Mouse (Mus musculus) limb, embryonic 14.5 days (tissue): ENCODE measurements around the gene Vmn2r95. TPM values are rescaled to one million over a fixed set of nuclear protein-coding genes. Genes with fewer than 3 reads are reported as not detected.
"Not testable (repeated sequence)": the region's sequence is repeated elsewhere in the genome, so short reads cannot be mapped to it uniquely, and the experiment has no call there.

Experiments used
- ATAC-seq: fragments of 200-750 bp; cut with Nextera tagmentation; 2 replicates; pipeline ENCODE4 v1.8.0; 2017; ENCODE audit warnings: low read depth, moderate number of reproducible peaks, moderate TSS enrichment; ENCODE audit not compliant: low FRiP score
- DNase-seq: peaks from one replicate; pipeline ENCODE4 v3.0.0-alpha.2; 2015; ENCODE audit warnings: low spot score
- H3K27ac ChIP-seq: fragments of 300-500 bp; sonication (generic); replicated peaks from 2 replicates; pipeline ENCODE4 v1.5.1; 2014; ENCODE audit warnings: low read depth, mild to moderate bottlenecking, low read length, moderate library complexity, mixed read lengths
- H3K27me3 ChIP-seq: fragments of 300-500 bp; sonication (generic); 2 replicates; pipeline ENCODE4 v1.6.1; 2014; ENCODE audit warnings: low read length, mixed read lengths; ENCODE audit not compliant: control insufficient read depth, insufficient read depth
- H3K36me3 ChIP-seq: fragments of 300-500 bp; sonication (generic); 2 replicates; pipeline ENCODE4 v1.6.1; 2014; ENCODE audit warnings: mild to moderate bottlenecking, low read length, moderate library complexity, mixed read lengths; ENCODE audit not compliant: control insufficient read depth, insufficient read depth
- H3K4me1 ChIP-seq: fragments of 300-500 bp; sonication (generic); 2 replicates; pipeline ENCODE4 v1.6.1; 2014; ENCODE audit warnings: antibody characterized with exemption, low read length, mixed read lengths; ENCODE audit not compliant: control insufficient read depth, insufficient read depth
- H3K4me2 ChIP-seq: fragments of 300-500 bp; sonication (generic); replicated peaks from 2 replicates; pipeline ENCODE4 v1.6.1; 2014; ENCODE audit warnings: low read depth, mild to moderate bottlenecking, low read length, moderate library complexity; ENCODE audit not compliant: severe bottlenecking
- H3K4me3 ChIP-seq: fragments of 300-500 bp; sonication (generic); replicated peaks from 2 replicates; pipeline ENCODE4 v1.5.1; 2014; ENCODE audit warnings: low read length
- H3K9ac ChIP-seq: fragments of 300-500 bp; sonication (generic); 2 replicates; pipeline ENCODE4 v1.6.1; 2014; ENCODE audit warnings: mild to moderate bottlenecking, low read depth, low read length, moderate library complexity; ENCODE audit not compliant: severe bottlenecking
- H3K9me3 ChIP-seq: fragments of 300-500 bp; sonication (generic); 2 replicates; pipeline ENCODE4 v1.6.1; 2016; ENCODE audit warnings: low read length; ENCODE audit not compliant: control insufficient read depth
- POLR2A ChIP-seq: fragments of 200-500 bp; IDR thresholded peaks from 2 replicates; pipeline ENCODE4 v1.8.0; 2012; ENCODE audit warnings: inconsistent platforms, mild to moderate bottlenecking, moderate library complexity, borderline replicate concordance; ENCODE audit not compliant: insufficient read depth, insufficient read length; ENCODE audit errors: extremely low read depth
- WGBS: fragments of 180-500 bp; shearing (Covaris S2); extraction: QIAGEN DNeasy Blood & Tissue Kit; methylation state at CpG from one replicate; pipeline ENCODE4 v1.1.7; 2014; 5-methylcytosine and 5-hydroxymethylcytosine counted together
- polyA plus RNA-seq, 2 experiments: library from polyadenylated mRNA; depleted of rRNA in 1 of 2; stranded (reverse) in 1 of 2; unstranded in 1 of 2; fragments of >200 nt; fragmentation: Nextera tagmentation in 1 of 2; extraction: Ambion mirVana in 1 of 2; gene quantifications; 2 replicates each; pipeline versions ENCODE4 v1.2.1 to v1.2.3; 2012 to 2014

Vmn2r95 gene
- polyA plus RNA-seq (2012; rRNA removed) = not detected in 2 replicates
- polyA plus RNA-seq (2014; fragmentation: Nextera tagmentation; extraction: Ambion mirVana) = not detected in 2 replicates

- no peak within 1 kb of the TSS for H3K4me2 ChIP-seq
- H3K9ac ChIP-seq = no peak within 1 kb of the TSS
- ATAC-seq (no peak), DNase-seq (no peak)
- WGBS = 31% methylated on average over 1 of the region's 1 CpGs
- H3K4me3 ChIP-seq = no peak within 1 kb of the TSS
- no peaks in the 10 kb centered on the region for H3K4me1 ChIP-seq
- no peak for TF ChIP-seq POLR2A
- no peaks in the 10 kb centered on the region for H3K36me3 ChIP-seq
- H3K9me3 ChIP-seq = no peaks in the 10 kb centered on the region
- no peak within 1 kb of the TSS for H3K27ac ChIP-seq
- no peaks in the 10 kb centered on the region for H3K27me3 ChIP-seq
Observed at GRCm38 (mm10) chr17:18423778-18424177, at the start of gene Vmn2r95. TSS of gene Vmn2r95 (plus strand) at chr17:18424078.

GRCm38 (mm10) chr17:18455619-18456140 is 31.8 kb downstream of the Vmn2r95 start:
- Histone ChIP-seq H3K4me3 (no peak overlapping the region), H3K9ac (no peak overlapping the region), H3K4me1 (no peaks in the 10 kb centered on the region), H3K27me3 (no peaks in the 10 kb centered on the region), H3K4me2 (no peak overlapping the region), H3K36me3 (no peaks in the 10 kb centered on the region), H3K27ac (no peak overlapping the region), H3K9me3 (no peaks in the 10 kb centered on the region)
- DNase-seq (no peak), ATAC-seq (no peak)
- WGBS = 72% methylated on average over 3 of the region's 3 CpGs
- TF ChIP-seq POLR2A = no peak

GRCm38 (mm10) chr17:18458126-18458634 is 34.3 kb downstream of the Vmn2r95 start:
- H3K9ac ChIP-seq, H3K4me3 ChIP-seq, ATAC-seq, H3K27me3 ChIP-seq, H3K27ac ChIP-seq, H3K9me3 ChIP-seq, H3K4me2 ChIP-seq, H3K36me3 ChIP-seq, H3K4me1 ChIP-seq, DNase-seq: not testable (repeated sequence)
- WGBS = 86% methylated on average over 3 of the region's 3 CpGs

- no peak overlapping the region for H3K4me3 ChIP-seq
- no peaks in the 10 kb centered on the region for H3K4me1 ChIP-seq
- H3K9me3 ChIP-seq = peaks cover 4% of the 10 kb centered on the region; the same call in 1 of the 2 replicates
- no peak overlapping the region for H3K27ac ChIP-seq
- no peaks in the 10 kb centered on the region for H3K36me3 ChIP-seq
- ATAC-seq (no peak), DNase-seq (no peak)
- H3K27me3 ChIP-seq = no peaks in the 10 kb centered on the region
- H3K4me2 ChIP-seq = no peak overlapping the region
- TF ChIP-seq POLR2A = no peak
- no peak overlapping the region for H3K9ac ChIP-seq
Observed at GRCm38 (mm10) chr17:18462695-18463094, 38.8 kb downstream of the Vmn2r95 start.

GRCm38 (mm10) chr17:18479885-18480284 is 56.0 kb downstream of the Vmn2r95 start:
- Histone ChIP-seq H3K27me3 (no peaks in the 10 kb centered on the region), H3K27ac (no peak overlapping the region), H3K9ac (no peak overlapping the region), H3K9me3 (peaks cover 10% of the 10 kb centered on the region; the same call in 1 of the 2 replicates), H3K4me1 (no peaks in the 10 kb centered on the region), H3K4me2 (no peak overlapping the region), H3K36me3 (no peaks in the 10 kb centered on the region), H3K4me3 (no peak overlapping the region)
- DNase-seq = no peak
- WGBS = 73% methylated on average over 1 of the region's 1 CpGs
- no peak for ATAC-seq
- no peak for TF ChIP-seq POLR2A

Other genes starting within 250 kb of the Vmn2r95 start
- not detected in 2 replicates for gene Vmn2r94, start 146.3 kb upstream of the Vmn2r95 start, polyA plus RNA-seq (2012; rRNA removed)
- not detected in 2 replicates for gene Vmn2r94, start 146.3 kb upstream of the Vmn2r95 start, polyA plus RNA-seq (2014; fragmentation: Nextera tagmentation; extraction: Ambion mirVana)
- gene Vmn2r93, start 126.0 kb upstream of the Vmn2r95 start, polyA plus RNA-seq (2012; rRNA removed) = not detected in 2 replicates
- gene Vmn2r93, start 126.0 kb upstream of the Vmn2r95 start, polyA plus RNA-seq (2014; fragmentation: Nextera tagmentation; extraction: Ambion mirVana) = not detected in 2 replicates
- not detected in 2 replicates for gene Vmn2r96, start 149.1 kb downstream of the Vmn2r95 start, polyA plus RNA-seq (2012; rRNA removed)
- gene Vmn2r96, start 149.1 kb downstream of the Vmn2r95 start, polyA plus RNA-seq (2014; fragmentation: Nextera tagmentation; extraction: Ambion mirVana) = not detected in 2 replicates